Mouse (Mus musculus): ENCODE data around the gene Fpgs. TPM values are rescaled to one million over a fixed set of nuclear protein-coding genes. Genes with fewer than 3 reads are reported as not detected.

Fpgs gene
- total RNA-seq, 2 experiments from 2014 or later: 4.4 to 5.0 TPM

DNA sequence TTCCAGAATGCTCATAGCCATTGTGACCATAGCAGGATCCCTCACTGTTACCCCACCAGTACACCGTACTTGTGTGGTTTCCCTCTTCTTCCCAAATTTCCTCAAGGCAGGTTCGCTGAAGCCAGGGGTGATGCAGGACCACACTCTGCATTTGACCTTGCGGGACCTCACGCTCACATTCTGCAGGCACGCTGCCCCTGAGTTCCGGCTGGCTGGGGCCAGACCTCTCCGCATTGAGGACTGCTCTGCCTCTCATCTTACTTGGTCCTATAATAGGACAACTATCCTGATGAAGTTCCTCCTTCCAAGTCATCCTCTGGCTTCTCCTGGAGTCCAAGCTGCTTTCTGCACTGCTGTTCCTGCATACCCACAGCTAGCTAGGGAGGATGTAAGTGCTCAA lies 67.3 kb downstream of the Fpgs start:
- no peak for DNase-seq

DNA sequence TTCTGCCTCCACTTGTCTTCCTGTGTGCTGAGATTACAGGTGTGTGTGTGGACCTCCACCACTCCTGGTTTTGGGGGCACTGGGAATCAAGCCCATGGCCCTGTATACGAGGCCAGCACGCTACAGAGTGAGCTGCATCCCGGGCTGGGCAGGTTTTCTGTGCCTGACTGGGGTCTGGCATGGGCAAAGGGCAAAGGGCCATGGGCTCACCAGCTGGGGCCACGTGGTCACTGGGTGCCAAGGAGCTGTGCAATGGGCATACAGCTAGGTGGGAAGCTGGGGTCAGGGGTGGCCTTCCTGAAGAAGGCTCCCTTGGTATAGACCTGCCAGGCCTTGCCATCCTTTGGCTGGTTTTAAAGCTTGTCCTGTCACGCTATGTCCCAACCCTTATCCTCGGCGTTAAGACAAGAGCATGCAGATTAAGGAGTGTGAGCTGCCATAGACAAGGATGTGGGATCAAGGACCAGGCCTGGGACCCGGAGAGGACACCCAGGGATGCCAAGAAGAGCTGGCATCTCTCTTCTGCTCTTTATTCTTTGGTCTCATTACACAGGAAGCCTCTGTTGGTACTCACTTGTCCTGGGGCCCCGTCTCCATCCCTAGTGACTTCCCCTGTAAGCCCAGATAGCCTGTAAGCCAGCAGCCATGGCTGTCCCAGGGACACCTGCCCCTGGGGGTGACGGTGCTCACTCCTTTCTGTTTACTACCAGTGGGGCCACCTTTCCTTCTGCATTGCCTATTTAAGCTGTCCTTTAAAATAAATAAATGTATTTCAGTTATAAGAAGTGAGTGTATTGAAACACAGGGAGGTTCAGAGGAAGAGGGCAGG lies 69.5 kb downstream of the Fpgs start:
- no peak for DNase-seq

DNA sequence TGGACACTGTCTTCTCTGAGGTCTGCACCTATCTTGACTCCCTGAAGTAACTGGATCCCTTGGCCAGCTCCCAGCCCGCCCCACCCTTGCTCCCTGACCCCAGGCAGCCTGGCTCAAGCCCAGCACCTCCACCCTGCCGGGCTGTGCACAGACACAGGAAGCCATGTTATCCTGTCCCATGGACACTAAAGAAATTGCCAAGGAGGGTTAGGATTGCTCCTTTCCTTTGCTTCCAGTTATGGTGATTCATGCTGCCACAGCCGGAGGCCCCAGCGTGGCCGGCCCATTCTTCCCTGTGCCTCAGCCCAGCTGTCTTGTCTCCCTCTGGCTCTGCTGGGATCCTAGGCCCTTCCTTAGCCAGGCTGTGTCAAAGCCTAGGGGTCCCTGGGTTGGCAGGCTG lies 70.3 kb downstream of the Fpgs start:
- peak; percentile 67 to 83 for DNase-seq

Small RNA genes within 50 kb of the gene (microRNA-seq; reads per million reads assigned to microRNA genes)
- gene Gm47291: 0 reads per million in 2 experiments
- gene Mir1954: 0 to 0.27 reads per million in 2 experiments
- gene Mir2861: 0 reads per million in 2 experiments
- 0 reads per million in 2 experiments for gene Mir3960
- 0 to 0.76 reads per million in 2 experiments for gene Mir8093

Other genes starting within 250 kb of the Fpgs start
- 1 to 10 TPM; 4.9 to 5.9 TPM for gene Fam102a, start 168.8 kb downstream of the Fpgs start, total RNA-seq (2021)
- 10 to 100 TPM; 14.0 to 20.2 TPM for gene Dpm2, start 133.3 kb downstream of the Fpgs start, total RNA-seq (2021)
- gene Pip5kl1, start 129.3 kb downstream of the Fpgs start, total RNA-seq (2021): not detected
- gene 9430097D07Rik, start 128.5 kb downstream of the Fpgs start, total RNA-seq (2021): not detected
- 10 to 100 TPM; 14.7 to 16.1 TPM for gene St6galnac4, start 117.0 kb downstream of the Fpgs start, total RNA-seq (2021)
- 100 to 1,000 TPM; 108 to 117 TPM for gene St6galnac6, start 104.4 kb downstream of the Fpgs start, total RNA-seq (2021)
- gene Ak1, start 82.4 kb downstream of the Fpgs start, total RNA-seq (2021): 100 to 1,000 TPM; 654 to 691 TPM
- gene Eng, start 57.5 kb downstream of the Fpgs start, total RNA-seq (2021): 100 to 1,000 TPM in 1 of 2 experiments, 10 to 100 TPM in 1; 95.1 to 106 TPM
- 10 to 100 TPM; 22.4 to 24.1 TPM for gene Cdk9, start 8.9 kb upstream of the Fpgs start, total RNA-seq (2021)
- gene Sh2d3c, start 16.9 kb upstream of the Fpgs start, total RNA-seq (2021): 10 to 100 TPM; 23.1 to 30.8 TPM
- gene 6330409D20Rik, start 36.9 kb upstream of the Fpgs start, total RNA-seq (2021): not detected
- gene Tor2a, start 53.1 kb upstream of the Fpgs start, total RNA-seq (2021): 1 to 10 TPM; 6.7 to 9.4 TPM
- gene Ttc16, start 71.5 kb upstream of the Fpgs start, total RNA-seq (2021): under 1 TPM in 1 of 2 experiments, not detected in 1; 0.13 TPM
- gene Ptrh1, start 71.6 kb upstream of the Fpgs start, total RNA-seq (2021): 1 to 10 TPM; 5.1 to 5.5 TPM
- not detected for gene Cfap157, start 80.3 kb upstream of the Fpgs start, total RNA-seq (2021)
- 10 to 100 TPM; 12.2 to 13.0 TPM for gene Stxbp1, start 143.1 kb upstream of the Fpgs start, total RNA-seq (2021)
- gene Fam129b, start 172.0 kb upstream of the Fpgs start, total RNA-seq (2021): 10 to 100 TPM; 20.4 to 25.0 TPM

Data from heart, adult 18-20 months (tissue).